In genomic region chr1:62696983-62697341, GRCm38 (mm10) we compare ENCODE assay signal across 8 mouse cellular contexts. TPM values are rescaled to one million over a fixed set of nuclear protein-coding genes. Genes with fewer than 3 reads are reported as not detected.
DNase-seq lines count a peak whose midpoint lies in the region; ATAC-seq lines count a peak whose summit lies in the region.

No protein-coding gene starts in this region.

- H3K36me3 ChIP-seq in midbrain, embryonic 12.5 days: no peaks in the 10 kb centered on the region

- 25% methylated on average over 9 of the region's 9 CpGs for WGBS in midbrain, embryonic 12.5 days

- peak; percentile 75 for DNase-seq in cerebellum, postnatal 10 days
- DNase-seq in cerebellum, adult 11-12 months: no peak
- peak; percentile 60 for DNase-seq in MN1 (ENCODE audit: low spot score)
- peak; percentile 68 for DNase-seq in kidney, postnatal 10 days
- no peak for DNase-seq in urinary bladder, postnatal 10 days (ENCODE audit: low spot score)
- no peak for DNase-seq in ovary, adult 18-20 months (ENCODE audit: low spot score)

- peak; percentile 80 for ATAC-seq in granulocyte monocyte progenitor cell, adult 5-6 weeks (replicated peaks; ENCODE audit: poor library complexity, severe bottlenecking)
- ATAC-seq in midbrain, embryonic 12.5 days (ENCODE audit: low FRiP score, low read depth): peak; percentile 62; the same call in 1 of the 2 replicates

- H3K27me3 ChIP-seq in midbrain, embryonic 12.5 days: peaks cover 26% of the 10 kb centered on the region

- 0 out of 2 replicates have a peak overlapping the region, but pooled peaks have one; percentile 26 for H3K4me2 ChIP-seq in midbrain, embryonic 12.5 days (replicated peaks)

- no peak overlapping the region for H3K4me3 ChIP-seq in midbrain, embryonic 12.5 days

- no peak overlapping the region for H3K9ac ChIP-seq in midbrain, embryonic 12.5 days (replicated peaks)

- H3K27ac ChIP-seq in midbrain, embryonic 12.5 days (replicated peaks): no peak overlapping the region

- H3K4me1 ChIP-seq in midbrain, embryonic 12.5 days: peaks cover 8% of the 10 kb centered on the region; the same call in 1 of the 2 replicates

- no peaks in the 10 kb centered on the region for H3K9me3 ChIP-seq in midbrain, embryonic 12.5 days

RNA-seq across cellular contexts. Expression of gene Nrp2, which starts 6.1 kb away (rescaled TPM):
- 2.1 and 2.5 TPM in 2 replicates for total RNA-seq in granulocyte monocyte progenitor cell, adult 5-6 weeks (2014; fragmentation: Nextera tagmentation)
- 2.4 and 3.1 TPM in 2 replicates for total RNA-seq in granulocyte monocyte progenitor cell, adult 5-6 weeks (2017)
- 20.7 and 26.0 TPM in 2 replicates for polyA plus RNA-seq in midbrain, embryonic 12.5 days (2016; fragmentation: Nextera tagmentation; extraction: Ambion mirVana)

Comparison
In these comparisons a context has a peak if more than half of its experiments do, and no peak if none do; other contexts are left out.
1. DNase-seq: peak in cerebellum, postnatal 10 days (2 of 2), MN1 (single experiment) and kidney, postnatal 10 days (single experiment); none in cerebellum, adult 11-12 months (single experiment), urinary bladder, postnatal 10 days (single experiment) and ovary, adult 18-20 months (single experiment).